Mouse (Mus musculus) inflammation-experienced regulatory T-cells, adult 6 months (primary cell): ENCODE data around the gene Otud7b. TPM values are rescaled to one million over a fixed set of nuclear protein-coding genes. Genes with fewer than 3 reads are reported as not detected.

Source experiments
- ATAC-seq: one replicate; pipeline ENCODE4 v1.8.0; 2017
- polyA plus RNA-seq, 3 experiments: library from polyadenylated mRNA; unstranded; fragments of 100-300 nt; shearing (Covaris generic); gene quantifications; one replicate each; pipeline ENCODE4 v1.2.1; 2017

The Otud7b gene
- polyA plus RNA-seq = 10 to 100 TPM in 1 of 3 experiments, 1 to 10 TPM in 2; 7.4 to 13.1 (median 9.9) TPM

- peak; percentile 52 for ATAC-seq
Measured at GRCm38 (mm10) chr3:96104261-96105065, at the start of gene Otud7b. Otud7b (plus strand) TSS chr3:96104527.

- ATAC-seq = no peak
Measured at GRCm38 (mm10) chr3:96055294-96055693, 49.0 kb upstream of the Otud7b start.

GRCm38 (mm10) chr3:96056031-96056430, 48.3 kb upstream of the Otud7b start:
- no peak for ATAC-seq

GRCm38 (mm10) chr3:96057747-96058204, 46.6 kb upstream of the Otud7b start:
- peak; percentile 87 for ATAC-seq

GRCm38 (mm10) chr3:96058231-96058896, 46.0 kb upstream of the Otud7b start, which contains the start of gene Vps45:
Vps45 (minus strand) TSS chr3:96058466.
- ATAC-seq = peak; percentile 84

GRCm38 (mm10) chr3:96060146-96060545, 44.2 kb upstream of the Otud7b start:
- ATAC-seq = no peak

- ATAC-seq = no peak
Measured at GRCm38 (mm10) chr3:96063299-96063698, 41.0 kb upstream of the Otud7b start.

- ATAC-seq = no peak
Measured at GRCm38 (mm10) chr3:96064217-96064616, 40.1 kb upstream of the Otud7b start.

GRCm38 (mm10) chr3:96065147-96065546, 39.2 kb upstream of the Otud7b start:
- ATAC-seq = no peak

GRCm38 (mm10) chr3:96065754-96066375, 38.5 kb upstream of the Otud7b start:
- ATAC-seq = peak; percentile 43

GRCm38 (mm10) chr3:96066741-96067140, 37.6 kb upstream of the Otud7b start:
- ATAC-seq = no peak

- no peak for ATAC-seq
Measured at GRCm38 (mm10) chr3:96069046-96069445, 35.3 kb upstream of the Otud7b start.

GRCm38 (mm10) chr3:96069542-96069941, 34.8 kb upstream of the Otud7b start:
- no peak for ATAC-seq

- ATAC-seq = no peak
Measured at GRCm38 (mm10) chr3:96070241-96070640, 34.1 kb upstream of the Otud7b start.

GRCm38 (mm10) chr3:96072921-96073486, 31.3 kb upstream of the Otud7b start:
- no peak for ATAC-seq

GRCm38 (mm10) chr3:96078066-96078465, 26.3 kb upstream of the Otud7b start:
- no peak for ATAC-seq

GRCm38 (mm10) chr3:96078711-96079110, 25.6 kb upstream of the Otud7b start:
- ATAC-seq = no peak

GRCm38 (mm10) chr3:96081006-96081405, 23.3 kb upstream of the Otud7b start:
- no peak for ATAC-seq

- ATAC-seq = no peak
Measured at GRCm38 (mm10) chr3:96081650-96082049, 22.7 kb upstream of the Otud7b start.

GRCm38 (mm10) chr3:96082100-96082499, 22.2 kb upstream of the Otud7b start:
- no peak for ATAC-seq

GRCm38 (mm10) chr3:96082714-96083508, 21.4 kb upstream of the Otud7b start:
- ATAC-seq = no peak

GRCm38 (mm10) chr3:96084146-96084755, 20.1 kb upstream of the Otud7b start:
- no peak for ATAC-seq
